Mouse (Mus musculus): Measurements from ENCODE around the gene Trio. TPM values are rescaled to one million over a fixed set of nuclear protein-coding genes. Genes with fewer than 3 reads are reported as not detected.

Trio gene
- polyA plus RNA-seq, 1 experiment from 2014 or later, result 2.8 TPM

GRCm38 (mm10) chr15:27943486-27944195 lies 82.0 kb downstream of the Trio start:
- Histone ChIP-seq H3K27ac (no peak overlapping the region), H3K4me1 (replicated peaks) (0 out of 2 replicates have a peak, but pooled peaks cover 4% of the 10 kb centered on the region), H3K27me3 (no peaks in the 10 kb centered on the region), H3K9me3 (replicated peaks) (no peaks in the 10 kb centered on the region), H3K4me2 (no peak overlapping the region), H3K4me3 (replicated peaks) (no peak overlapping the region), H3K36me3 (no peaks in the 10 kb centered on the region), H3K9ac (no peak overlapping the region)
- DNase-seq, result no peak
- WGBS (ENCODE audit: insufficient replicate concordance), result 74% methylated on average over 18 of the region's 18 CpGs
- ATAC-seq (ENCODE audit: low read depth), result no peak

- WGBS (ENCODE audit: insufficient replicate concordance), result 78% methylated on average over 11 of the region's 11 CpGs
- no peaks in the 10 kb centered on the region for H3K9me3 ChIP-seq (replicated peaks)
- H3K27ac ChIP-seq, result no peak overlapping the region
- DNase-seq, result no peak
- no peaks in the 10 kb centered on the region for H3K36me3 ChIP-seq
- peaks cover 14% of the 10 kb centered on the region for H3K4me1 ChIP-seq (replicated peaks)
- no peaks in the 10 kb centered on the region for H3K27me3 ChIP-seq
- no peak for ATAC-seq (ENCODE audit: low read depth)
- H3K9ac ChIP-seq, result no peak overlapping the region
- no peak overlapping the region for H3K4me3 ChIP-seq (replicated peaks)
- no peak overlapping the region for H3K4me2 ChIP-seq
Measured at GRCm38 (mm10) chr15:27942148-27942847, 83.3 kb downstream of the Trio start.

GRCm38 (mm10) chr15:27941441-27941840 lies 84.2 kb downstream of the Trio start:
- H3K27ac ChIP-seq, result no peak overlapping the region
- no peak overlapping the region for H3K4me2 ChIP-seq
- H3K36me3 ChIP-seq, result no peaks in the 10 kb centered on the region
- no peak overlapping the region for H3K4me3 ChIP-seq (replicated peaks)
- peaks cover 20% of the 10 kb centered on the region for H3K4me1 ChIP-seq (replicated peaks)
- ATAC-seq (ENCODE audit: low read depth) (no peak), DNase-seq (no peak)
- no peak overlapping the region for H3K9ac ChIP-seq
- no peaks in the 10 kb centered on the region for H3K27me3 ChIP-seq
- WGBS (ENCODE audit: insufficient replicate concordance), result 58% methylated on average over 8 of the region's 8 CpGs
- no peaks in the 10 kb centered on the region for H3K9me3 ChIP-seq (replicated peaks)

DNA sequence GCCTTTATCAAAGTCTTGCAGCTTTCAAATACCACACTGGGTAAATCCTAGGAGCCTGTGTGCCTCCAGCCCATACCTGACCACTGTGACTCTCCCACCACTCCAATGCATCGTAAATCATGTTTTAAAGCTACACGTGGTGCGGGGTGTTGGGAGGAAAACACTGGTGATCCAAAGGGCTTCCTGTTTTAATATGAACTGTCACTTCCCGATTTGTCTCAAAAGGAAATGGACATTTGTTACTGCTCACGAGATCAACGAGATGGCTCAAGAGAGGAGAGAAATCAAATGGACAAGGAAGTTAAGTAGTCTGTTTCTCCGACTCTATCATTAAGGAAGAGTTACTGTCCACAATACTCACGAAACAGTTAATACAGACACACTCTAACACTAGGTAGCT lies 84.6 kb downstream of the Trio start:
- Histone ChIP-seq H3K27ac (no peak overlapping the region), H3K36me3 (no peaks in the 10 kb centered on the region), H3K27me3 (no peaks in the 10 kb centered on the region), H3K4me2 (no peak overlapping the region), H3K4me3 (replicated peaks) (no peak overlapping the region), H3K9me3 (replicated peaks) (no peaks in the 10 kb centered on the region), H3K4me1 (replicated peaks) (peaks cover 20% of the 10 kb centered on the region), H3K9ac (no peak overlapping the region)
- DNase-seq (no peak), ATAC-seq (ENCODE audit: low read depth) (no peak)
- WGBS (ENCODE audit: insufficient replicate concordance), result 31% methylated on average over 8 of the region's 8 CpGs

- ATAC-seq (ENCODE audit: low read depth), result no peak
Measured at GRCm38 (mm10) chr15:27940032-27940431, 85.6 kb downstream of the Trio start.

DNA sequence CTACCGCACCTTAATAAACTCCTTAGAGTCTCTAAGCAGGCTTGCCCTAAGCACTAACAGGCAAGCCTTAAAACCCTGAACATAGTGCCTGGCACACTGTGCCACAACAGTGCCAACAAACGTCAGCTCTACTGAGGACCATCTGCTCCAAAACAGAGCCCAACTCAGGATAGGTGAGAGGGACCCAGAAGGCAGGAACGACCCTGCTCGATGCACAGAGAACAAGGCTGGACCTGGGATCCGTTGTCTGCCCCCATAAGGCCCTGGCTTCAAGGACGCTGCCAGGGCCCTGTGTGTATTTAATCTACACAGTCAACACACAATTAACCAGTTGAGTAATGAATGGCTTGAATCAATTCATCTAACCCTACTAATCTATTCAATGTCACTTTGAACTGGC lies 86.8 kb downstream of the Trio start:
- 60% methylated on average over 6 of the region's 6 CpGs for WGBS (ENCODE audit: insufficient replicate concordance)
- H3K4me1 ChIP-seq (replicated peaks), result peaks cover 20% of the 10 kb centered on the region

More at GRCm38 (mm10) chr15:27940032-27940431, 85.6 kb downstream of the Trio start:
- DNase-seq, result no peak
- Histone ChIP-seq H3K27me3 (no peaks in the 10 kb centered on the region), H3K27ac (no peak overlapping the region), H3K9me3 (replicated peaks) (no peaks in the 10 kb centered on the region), H3K4me1 (replicated peaks) (peaks cover 20% of the 10 kb centered on the region), H3K4me2 (no peak overlapping the region), H3K9ac (no peak overlapping the region), H3K36me3 (no peaks in the 10 kb centered on the region), H3K4me3 (replicated peaks) (no peak overlapping the region)
- 67% methylated on average over 4 of the region's 4 CpGs for WGBS (ENCODE audit: insufficient replicate concordance)

DNA sequence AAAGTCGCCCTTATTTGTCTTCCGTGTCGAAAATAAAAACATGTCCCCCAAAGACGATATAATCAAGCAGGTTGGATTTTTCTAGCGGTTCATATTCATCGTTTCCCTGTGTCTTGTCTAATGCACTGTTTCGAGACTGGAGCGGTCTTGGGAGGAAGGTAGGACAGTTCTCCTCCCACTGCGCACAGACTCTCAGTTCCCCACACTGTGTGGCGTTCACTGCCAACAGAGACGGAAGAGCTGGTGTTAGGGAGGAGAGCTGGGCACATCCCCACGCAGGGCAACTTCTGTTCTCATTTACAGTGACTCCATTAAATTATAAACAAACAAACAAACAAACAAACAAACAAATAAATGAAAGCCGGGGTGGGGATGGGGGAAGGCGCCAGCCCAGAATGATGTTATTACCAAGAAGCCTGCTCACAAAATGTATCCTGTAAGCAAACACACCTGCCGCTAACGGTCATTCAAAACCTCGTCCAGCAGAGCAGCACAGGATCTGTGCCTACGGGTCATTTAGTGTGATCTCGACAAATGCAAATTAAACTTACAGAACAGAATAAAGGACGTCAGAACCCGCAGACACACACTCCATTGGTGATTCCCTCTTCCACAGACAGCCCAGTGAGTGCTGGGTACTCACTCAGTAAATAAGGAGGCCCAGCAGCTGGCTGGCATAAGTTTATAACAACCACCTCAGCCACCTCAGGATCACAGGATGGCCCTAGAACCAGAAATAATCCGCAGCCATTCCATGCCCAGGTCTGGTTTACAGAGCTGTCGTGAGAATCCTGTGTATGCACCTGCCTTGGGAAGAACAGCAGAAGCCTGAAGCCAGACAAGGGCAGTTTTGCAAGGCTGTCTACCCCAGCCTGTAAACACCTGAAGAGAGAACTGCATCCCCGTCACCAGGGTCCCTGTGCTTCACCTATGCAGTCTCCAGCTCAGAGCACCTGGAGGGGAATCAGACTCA lies 87.5 kb downstream of the Trio start:
- ATAC-seq (ENCODE audit: low read depth) (no peak; the same call in 1 of the 2 replicates), DNase-seq (no peak)
- Histone ChIP-seq H3K27me3 (no peaks in the 10 kb centered on the region), H3K4me1 (replicated peaks) (peaks cover 20% of the 10 kb centered on the region), H3K36me3 (no peaks in the 10 kb centered on the region), H3K27ac (no peak overlapping the region), H3K4me2 (peak overlapping the region; percentile 41), H3K4me3 (replicated peaks) (no peak overlapping the region), H3K9me3 (replicated peaks) (no peaks in the 10 kb centered on the region), H3K9ac (no peak overlapping the region)
- 32% methylated on average over 24 of the region's 24 CpGs for WGBS (ENCODE audit: insufficient replicate concordance)

More for the DNA sequence above, 86.8 kb downstream of the Trio start:
- no peaks in the 10 kb centered on the region for H3K27me3 ChIP-seq
- H3K36me3 ChIP-seq, result no peaks in the 10 kb centered on the region
- H3K4me3 ChIP-seq (replicated peaks), result no peak overlapping the region
- ATAC-seq (ENCODE audit: low read depth), result no peak
- DNase-seq, result no peak
- no peak overlapping the region for H3K27ac ChIP-seq
- H3K4me2 ChIP-seq, result no peak overlapping the region
- no peaks in the 10 kb centered on the region for H3K9me3 ChIP-seq (replicated peaks)
- no peak overlapping the region for H3K9ac ChIP-seq

DNA sequence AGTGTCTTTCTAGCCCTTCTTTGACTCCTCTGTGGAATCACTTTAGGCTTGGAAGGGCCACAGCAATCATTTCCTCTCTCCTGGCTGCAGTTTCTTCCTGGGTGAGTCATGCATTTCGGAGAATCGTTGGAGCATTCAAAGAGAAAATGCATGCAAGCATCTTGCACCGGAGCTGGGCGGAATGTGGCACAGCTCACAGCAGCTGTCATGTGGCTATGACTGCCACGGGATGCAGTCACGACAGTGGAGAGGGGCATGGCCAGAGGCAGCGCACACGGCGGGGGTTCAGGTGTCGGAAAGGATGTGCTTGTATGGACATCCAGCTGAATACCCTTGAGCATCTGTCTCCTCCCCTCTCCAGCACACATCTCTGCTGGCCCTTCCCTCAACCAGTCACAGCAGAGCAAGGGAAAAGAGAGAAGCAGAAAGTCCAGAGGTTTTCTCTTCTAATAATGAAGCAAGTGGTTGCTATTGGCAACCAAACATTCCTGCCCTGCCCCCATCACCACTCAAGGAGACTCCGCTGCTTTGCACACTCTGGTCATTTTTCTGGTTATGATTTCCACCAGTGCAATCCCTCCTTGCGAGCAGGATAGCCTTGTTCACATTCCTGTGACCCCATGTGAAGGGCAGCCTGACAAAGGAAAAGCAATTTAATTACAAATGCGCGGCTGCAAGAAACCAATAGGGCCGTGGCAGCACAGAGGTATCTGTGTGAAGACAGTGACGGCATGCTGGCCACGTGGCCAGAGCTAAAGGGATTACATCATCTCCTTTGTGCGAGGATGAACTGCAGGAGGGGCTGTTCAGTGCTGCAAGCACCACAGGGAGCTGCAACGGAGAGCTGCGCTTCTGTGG lies 88.4 kb downstream of the Trio start:
- no peaks in the 10 kb centered on the region for H3K36me3 ChIP-seq
- H3K27me3 ChIP-seq, result no peaks in the 10 kb centered on the region
- DNase-seq (no peak), ATAC-seq (ENCODE audit: low read depth) (peak; percentile 75)
- no peaks in the 10 kb centered on the region for H3K9me3 ChIP-seq (replicated peaks)
- H3K4me1 ChIP-seq (replicated peaks), result peaks cover 16% of the 10 kb centered on the region
- H3K4me2 ChIP-seq, result peak overlapping the region; percentile 41
- H3K9ac ChIP-seq, result no peak overlapping the region
- no peak overlapping the region for H3K27ac ChIP-seq
- WGBS (ENCODE audit: insufficient replicate concordance), result 36% methylated on average over 20 of the region's 20 CpGs
- no peak overlapping the region for H3K4me3 ChIP-seq (replicated peaks)

DNA sequence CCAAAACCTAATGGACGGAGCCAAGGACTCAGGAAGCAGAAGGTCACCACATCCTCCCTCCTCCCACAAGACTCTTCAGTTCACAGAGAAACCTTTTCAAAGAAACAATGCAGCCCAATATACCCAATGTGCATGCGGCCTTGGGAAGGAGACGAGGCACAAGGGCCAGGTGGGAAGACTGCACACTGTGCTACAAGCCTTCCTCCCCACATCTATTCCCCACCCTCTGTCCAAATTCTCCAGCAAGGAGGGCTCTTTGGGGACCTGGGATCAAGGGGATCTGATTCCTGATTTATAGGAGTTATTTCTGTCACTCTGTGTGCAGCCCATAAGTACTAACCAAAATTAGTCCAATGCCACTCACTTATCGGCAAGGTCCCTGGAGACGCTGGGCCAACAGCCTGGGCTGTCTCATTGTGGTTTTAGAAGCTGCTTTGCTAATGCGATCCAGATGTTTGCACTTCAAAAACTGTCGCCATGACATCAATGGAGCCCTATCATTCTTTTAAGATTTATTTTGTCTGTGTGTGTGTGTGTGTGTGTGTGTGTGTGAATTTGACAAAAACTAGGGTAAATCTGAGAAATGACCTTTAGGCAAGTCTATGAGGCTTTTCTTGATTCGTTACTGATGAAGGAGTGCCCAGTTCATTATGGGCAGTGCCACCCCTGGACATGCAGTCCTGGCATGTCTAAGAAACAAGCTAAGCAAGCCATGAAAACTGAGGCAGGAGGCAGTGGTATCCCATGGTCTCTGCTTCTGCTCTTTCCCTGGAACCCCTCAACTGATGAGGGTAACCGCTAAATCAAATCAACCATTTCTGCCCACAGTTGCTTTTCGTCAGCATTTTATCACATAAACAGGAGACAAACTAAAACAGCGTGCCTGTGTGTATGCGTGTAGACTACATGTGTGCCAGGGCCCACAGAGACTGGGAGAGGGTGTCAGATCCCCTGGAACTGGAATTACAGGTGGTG lies 89.6 kb downstream of the Trio start:
- H3K9me3 ChIP-seq (replicated peaks), result no peaks in the 10 kb centered on the region
- 68% methylated on average over 12 of the region's 12 CpGs for WGBS (ENCODE audit: insufficient replicate concordance)
- no peak overlapping the region for H3K4me3 ChIP-seq (replicated peaks)
- H3K36me3 ChIP-seq, result no peaks in the 10 kb centered on the region
- DNase-seq (no peak), ATAC-seq (ENCODE audit: low read depth) (no peak)
- no peak overlapping the region for H3K9ac ChIP-seq
- no peak overlapping the region for H3K27ac ChIP-seq
- peaks cover 15% of the 10 kb centered on the region for H3K4me1 ChIP-seq (replicated peaks)
- H3K27me3 ChIP-seq, result no peaks in the 10 kb centered on the region
- no peak overlapping the region for H3K4me2 ChIP-seq

DNA sequence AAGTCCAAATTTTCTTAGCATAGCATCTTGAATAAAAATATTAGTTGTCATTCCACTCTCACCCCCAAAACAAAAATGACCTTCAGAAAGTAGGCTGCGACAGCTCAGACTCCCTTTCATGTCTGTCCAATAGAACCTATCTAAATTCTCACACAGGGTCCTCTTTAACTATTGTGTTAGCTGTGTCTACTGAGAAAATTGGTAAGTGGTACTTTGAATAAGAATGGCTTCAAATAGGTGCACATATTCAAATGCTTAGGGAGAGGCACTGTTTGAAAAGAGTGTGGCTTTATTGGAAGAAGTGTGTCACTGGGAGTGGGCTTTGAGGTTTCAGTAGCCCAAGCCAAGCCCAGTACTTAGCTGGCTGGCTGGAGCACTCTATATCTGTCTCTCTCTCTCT lies 92.4 kb downstream of the Trio start:
- H3K4me3 ChIP-seq (replicated peaks), result no peak overlapping the region
- no peak overlapping the region for H3K4me2 ChIP-seq
- WGBS (ENCODE audit: insufficient replicate concordance), result 66% methylated on average over 1 of the region's 1 CpGs
- no peak for DNase-seq
- H3K9ac ChIP-seq, result no peak overlapping the region
- peaks cover 15% of the 10 kb centered on the region for H3K4me1 ChIP-seq (replicated peaks)
- no peaks in the 10 kb centered on the region for H3K27me3 ChIP-seq
- no peaks in the 10 kb centered on the region for H3K9me3 ChIP-seq (replicated peaks)
- H3K36me3 ChIP-seq, result no peaks in the 10 kb centered on the region
- no peak overlapping the region for H3K27ac ChIP-seq
- ATAC-seq (ENCODE audit: low read depth), result no peak
